Mouse (Mus musculus) heart, adult 2 months (tissue): ENCODE results near the gene Galnt15. TPM values are rescaled to one million over a fixed set of nuclear protein-coding genes. Genes with fewer than 3 reads are reported as not detected.

Experiments
- DNase-seq, 2 experiments: peaks; one replicate each; pipeline ENCODE4 v3.0.0; 2021
- H3K27ac ChIP-seq: fragments of 200-600 bp; 2 replicates; pipeline ENCODE4 v1.8.1; 2022
- H3K27me3 ChIP-seq: fragments of 200-500 bp; 2 replicates; pipeline ENCODE4 v1.6.1; 2012; ENCODE audit warnings: mild to moderate bottlenecking, low read length, inconsistent platforms, mixed read lengths; ENCODE audit not compliant: control insufficient read depth, insufficient read depth
- H3K36me3 ChIP-seq: fragments of 200-500 bp; 2 replicates; pipeline ENCODE4 v1.6.1; 2012; ENCODE audit warnings: low read length, inconsistent platforms; ENCODE audit not compliant: control insufficient read depth, insufficient read depth
- H3K4me1 ChIP-seq: fragments of 200-500 bp; 2 replicates; pipeline ENCODE4 v1.6.1; 2011; ENCODE audit warnings: low read length; ENCODE audit not compliant: control insufficient read depth, insufficient read depth
- H3K4me3 ChIP-seq: fragments of 200-600 bp; 2 replicates; pipeline ENCODE4 v1.8.1; 2022
- H3K79me2 ChIP-seq: fragments of 200-500 bp; replicated peaks from 2 replicates; pipeline ENCODE4 v1.6.1; 2012; ENCODE audit warnings: mild to moderate bottlenecking, inconsistent platforms, low read length, moderate library complexity, mixed read lengths; ENCODE audit not compliant: control insufficient read depth, insufficient read depth
- H3K9ac ChIP-seq: fragments of 200-500 bp; 2 replicates; pipeline ENCODE4 v1.6.1; 2012; ENCODE audit warnings: low read depth, mild to moderate bottlenecking, control low read depth, inconsistent platforms, low read length, mixed read lengths
- CTCF ChIP-seq: fragments of 200-600 bp; IDR thresholded peaks from 2 replicates; pipeline ENCODE4 v1.8.1; 2022; ENCODE audit warnings: antibody characterized with exemption, mild to moderate bottlenecking, moderate library complexity
- EP300 ChIP-seq: fragments of 200-500 bp; IDR thresholded peaks from 2 replicates; pipeline ENCODE4 v1.6.1; 2011; ENCODE audit warnings: low read depth, low read length, control low read depth; ENCODE audit not compliant: insufficient read depth
- POLR2A ChIP-seq: fragments of 200-500 bp; IDR thresholded peaks from 2 replicates; pipeline ENCODE4 v1.6.1; 2011; ENCODE audit warnings: mild to moderate bottlenecking, low read depth, low read length, control low read depth; ENCODE audit not compliant: insufficient read depth
- WGBS: fragments of 180-500 bp; shearing (Covaris S2); methylation state at CpG from one replicate; pipeline ENCODE4 v1.1.7; 2018; 5-methylcytosine and 5-hydroxymethylcytosine counted together
- intact Hi-C: fragments of 180-260 bp; cut with DNase I; formaldehyde crosslinking; loops from one replicate; pipeline ENCODE4 v1.15.1; 2025
- polyA plus RNA-seq: library from polyadenylated mRNA; depleted of rRNA; stranded (reverse); fragments of >200 nt; gene quantifications from 2 replicates; pipeline ENCODE4 v1.2.3, GENCODE M21; 2012
- total RNA-seq, 2 experiments: library from RNA; stranded (reverse); gene quantifications; 2 replicates each; pipeline ENCODE4 v1.2.3; 2021

Galnt15 gene
- total and polyA plus RNA-seq, 3 experiments, result 10.1 to 18.1 (median 11.2) TPM

DNA sequence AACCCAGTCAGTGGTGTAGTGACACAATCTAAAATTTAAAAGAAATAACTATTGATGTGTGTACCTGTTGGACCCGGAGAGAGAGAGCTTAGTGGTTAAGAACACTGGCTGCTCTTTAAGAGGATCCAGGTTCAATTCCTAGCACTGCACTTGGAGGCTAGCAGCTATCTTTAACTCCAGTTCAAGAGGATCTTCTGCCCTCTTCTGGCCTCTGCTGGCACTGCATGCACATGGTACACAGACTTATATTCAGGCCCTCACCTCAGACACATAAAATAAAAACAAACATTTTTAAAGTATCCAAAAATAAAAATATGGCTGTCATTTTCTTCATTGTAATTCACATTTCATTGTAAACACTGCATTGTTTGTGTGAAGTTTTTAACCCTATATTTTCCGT is 27.9 kb downstream of the Galnt15 start:
- intact Hi-C loops, result loop anchor here (2.0 kb wide), 2 partner anchors 20 to 24 kb away; no protein-coding TSS in a partner anchor
- Histone ChIP-seq H3K27ac (no peak overlapping the region), H3K4me3 (no peak overlapping the region), H3K79me2 (no peaks in the 10 kb centered on the region), H3K4me1 (peaks cover 8% of the 10 kb centered on the region), H3K27me3 (no peaks in the 10 kb centered on the region), H3K36me3 (no peaks in the 10 kb centered on the region), H3K9ac (no peak overlapping the region)
- peak; percentile 77 for TF ChIP-seq CTCF
- no peak for TF ChIP-seq EP300
- peak in 1 of 2 experiments; percentile 62 for DNase-seq
- WGBS, result 98% methylated on average over 2 of the region's 2 CpGs

DNA sequence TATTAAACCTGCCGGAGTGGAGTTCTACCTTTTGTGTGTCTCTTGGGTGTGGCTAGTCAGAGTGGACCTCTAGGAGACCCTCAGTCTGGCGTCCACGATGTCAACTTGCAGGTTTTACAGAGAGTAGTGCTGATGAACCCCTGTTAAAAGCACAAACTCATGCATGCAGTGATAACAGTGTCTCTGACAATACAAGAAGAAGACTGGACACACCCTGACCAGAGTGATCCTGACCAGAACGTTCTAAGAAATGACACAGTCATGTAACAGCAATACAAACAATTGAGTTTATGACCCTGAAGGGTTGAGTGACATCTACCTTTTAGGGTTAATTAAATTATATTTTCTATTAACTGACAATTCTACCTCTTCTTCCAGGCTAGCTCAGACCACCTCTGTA is 28.9 kb downstream of the Galnt15 start:
- no peak overlapping the region for H3K9ac ChIP-seq
- DNase-seq, result no peak
- intact Hi-C loops, result loop anchor here (2.0 kb wide), 2 partner anchors 19 to 25 kb away; no protein-coding TSS in a partner anchor
- WGBS, result 78% methylated on average over 4 of the region's 4 CpGs
- no peak overlapping the region for H3K27ac ChIP-seq
- H3K4me1 ChIP-seq, result peaks cover 8% of the 10 kb centered on the region
- no peaks in the 10 kb centered on the region for H3K79me2 ChIP-seq
- H3K4me3 ChIP-seq, result no peak overlapping the region
- no peaks in the 10 kb centered on the region for H3K36me3 ChIP-seq
- H3K27me3 ChIP-seq, result no peaks in the 10 kb centered on the region
- TF ChIP-seq EP300 (no peak), POLR2A (no peak), CTCF (no peak)

DNA sequence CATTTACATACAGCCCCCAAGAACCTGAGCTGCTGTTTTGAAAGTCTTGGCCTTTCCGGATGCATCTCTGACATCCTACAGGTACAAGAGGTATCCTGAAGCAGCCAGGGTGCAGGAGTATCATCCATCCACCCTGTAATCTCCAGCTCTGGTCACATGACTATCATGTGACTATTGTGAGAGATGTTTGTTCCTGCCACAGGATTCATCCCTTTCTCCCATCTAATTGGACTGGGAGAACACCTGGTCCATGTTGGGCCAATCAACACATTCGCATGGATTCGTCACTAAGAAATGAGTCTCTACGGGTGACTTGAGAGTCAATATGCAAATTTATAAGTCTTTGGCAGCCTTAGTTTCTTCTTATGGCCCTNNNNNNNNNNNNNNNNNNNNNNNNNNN is 32.6 kb downstream of the Galnt15 start:
- no peak for TF ChIP-seq POLR2A
- TF ChIP-seq EP300, result no peak
- no peak for TF ChIP-seq CTCF
- Histone ChIP-seq H3K27ac (no peak overlapping the region), H3K27me3 (no peaks in the 10 kb centered on the region), H3K36me3 (no peaks in the 10 kb centered on the region), H3K79me2 (no peaks in the 10 kb centered on the region), H3K9ac (no peak overlapping the region), H3K4me1 (no peaks in the 10 kb centered on the region), H3K4me3 (no peak overlapping the region)
- WGBS, result 92% methylated on average over 4 of the region's 4 CpGs
- intact Hi-C loops, result no loop called here
- DNase-seq, result no peak

DNA sequence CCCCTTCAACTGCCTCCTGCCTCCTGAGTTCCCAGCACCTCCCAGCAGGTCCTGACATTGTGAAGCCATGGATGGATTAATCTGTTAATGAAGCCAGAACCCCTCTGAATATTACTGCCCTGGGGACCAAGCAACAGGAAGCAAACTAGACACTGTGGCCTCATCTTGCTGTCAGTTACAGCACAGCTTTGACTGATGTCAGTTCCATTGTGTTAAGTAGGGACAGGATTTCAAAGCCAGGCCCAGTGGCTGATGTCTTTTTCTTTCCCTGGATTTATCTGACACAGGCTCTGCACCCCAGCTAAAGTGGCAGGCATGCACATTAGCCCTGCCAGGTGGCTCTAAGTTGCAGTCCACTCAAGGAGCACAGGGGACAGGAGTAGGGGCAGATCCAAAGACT is 44.0 kb downstream of the Galnt15 start:
- H3K79me2 ChIP-seq, result no peaks in the 10 kb centered on the region
- no peak overlapping the region for H3K4me3 ChIP-seq
- H3K36me3 ChIP-seq, result no peaks in the 10 kb centered on the region
- intact Hi-C loops, result no loop called here
- H3K4me1 ChIP-seq, result peaks cover 17% of the 10 kb centered on the region
- no peaks in the 10 kb centered on the region for H3K27me3 ChIP-seq
- no peak for DNase-seq
- H3K9ac ChIP-seq, result no peak overlapping the region
- H3K27ac ChIP-seq, result peak overlapping the region; percentile 75
- TF ChIP-seq CTCF (no peak), EP300 (no peak), POLR2A (no peak)

DNA sequence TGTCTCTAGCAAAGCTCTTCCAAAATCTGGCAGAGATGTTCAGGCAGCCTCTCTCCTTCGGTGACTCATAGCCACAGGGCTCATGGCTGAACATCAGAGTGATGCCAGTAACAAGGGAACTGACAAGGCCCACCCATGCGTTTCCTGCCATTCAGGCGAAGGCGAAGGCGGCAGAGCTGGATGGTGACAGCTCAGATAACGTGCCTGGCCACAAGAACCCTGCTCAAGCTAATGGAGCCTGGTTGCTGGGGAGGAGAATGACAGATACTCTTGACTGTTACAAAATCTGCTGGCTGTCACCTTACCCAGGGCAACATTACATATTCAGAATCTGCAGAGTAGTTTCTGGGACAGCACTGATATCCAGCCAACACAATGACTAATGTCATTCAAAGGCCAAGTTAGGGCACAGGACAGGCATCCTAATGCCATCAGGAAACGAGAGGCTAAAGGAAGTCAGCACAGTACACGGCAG is 44.5 kb downstream of the Galnt15 start:
- WGBS, result 11% methylated on average over 8 of the region's 8 CpGs
- peak; percentile 59 to 85 for DNase-seq
- no peak overlapping the region for H3K9ac ChIP-seq
- no peaks in the 10 kb centered on the region for H3K79me2 ChIP-seq
- no peaks in the 10 kb centered on the region for H3K27me3 ChIP-seq
- TF ChIP-seq CTCF (no peak), EP300 (no peak; the same call in 1 of the 2 replicates), POLR2A (no peak)
- intact Hi-C loops, result no loop called here
- peaks cover 16% of the 10 kb centered on the region for H3K4me1 ChIP-seq
- H3K4me3 ChIP-seq, result no peak overlapping the region
- H3K27ac ChIP-seq, result peak overlapping the region; percentile 75
- no peaks in the 10 kb centered on the region for H3K36me3 ChIP-seq

DNA sequence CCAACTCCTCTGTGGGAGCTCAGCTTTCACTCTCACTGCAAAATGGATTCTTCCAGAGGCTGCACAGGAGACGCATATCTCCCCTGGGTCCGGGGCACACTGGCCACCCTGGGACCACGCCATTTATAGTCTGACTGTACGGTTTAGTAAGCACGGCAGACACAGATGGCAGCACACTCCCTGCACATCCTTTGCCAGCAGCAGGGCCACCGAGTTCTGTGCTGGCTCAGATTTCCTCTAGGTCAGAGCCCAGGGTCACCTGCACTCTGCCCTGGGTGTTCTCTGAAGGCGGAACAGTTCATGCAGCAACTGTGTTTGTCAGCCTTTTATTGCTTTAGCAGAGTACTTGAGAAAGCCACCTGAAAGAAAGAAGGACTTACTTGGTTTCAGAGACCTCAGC is 45.1 kb downstream of the Galnt15 start:
- H3K9ac ChIP-seq, result no peak overlapping the region
- H3K27me3 ChIP-seq, result no peaks in the 10 kb centered on the region
- no peak for TF ChIP-seq EP300
- no peak for DNase-seq
- 55% methylated on average over 7 of the region's 7 CpGs for WGBS
- H3K4me3 ChIP-seq, result no peak overlapping the region
- intact Hi-C loops, result no loop called here
- no peaks in the 10 kb centered on the region for H3K79me2 ChIP-seq
- peaks cover 12% of the 10 kb centered on the region for H3K4me1 ChIP-seq
- no peaks in the 10 kb centered on the region for H3K36me3 ChIP-seq
- peak overlapping the region; percentile 75 for H3K27ac ChIP-seq
